Mouse (Mus musculus) adrenal gland, postnatal 36 days (tissue): ENCODE results near the gene Rnf157. TPM values are rescaled to one million over a fixed set of nuclear protein-coding genes. Genes with fewer than 3 reads are reported as not detected.

Source experiments
- DNase-seq, 2 experiments: peaks; one replicate each; pipeline ENCODE4 v3.0.0; 2021; ENCODE audit warnings: mixed read lengths in 1 of 2
- long read RNA-seq, 2 experiments: library from polyadenylated mRNA; stranded (forward); transcript quantifications; one replicate each; pipeline ENCODE4 v2.0.0; 2021; ENCODE audit warnings: borderline sequencing depth in 2 of 2
- total RNA-seq, 2 experiments: library from RNA; stranded (reverse); gene quantifications; 2 replicates each; pipeline ENCODE4 v1.2.3; 2021

Rnf157 gene
- total RNA-seq = 1 to 10 TPM; 8.1 TPM
- long read RNA-seq, experiment 1, partial matches to known transcripts = 2 of 4 reads
- long read RNA-seq, experiment 1, other reads (novel, unspliced or antisense) = 2 of 4 reads
- long read RNA-seq, experiment 2, full-length matches to known transcripts = 1 of 4 reads
- long read RNA-seq, experiment 2, partial matches to known transcripts = 2 of 4 reads
- long read RNA-seq, experiment 2, other reads (novel, unspliced or antisense) = 1 of 4 reads

GRCm38 (mm10) chr11:116412904-116413630 lies at the start of gene Rnf157:
Gene Rnf157 (minus strand): TSS chr11:116413032.
- peak; percentile 88 to 92 for DNase-seq

- no peak for DNase-seq
These were observed 47.0 kb upstream of the Rnf157 start for GRCm38 (mm10) chr11:116459786-116460185.

- no peak for DNase-seq
These were observed 43.4 kb upstream of the Rnf157 start for GRCm38 (mm10) chr11:116456234-116456633.

- DNase-seq = no peak
These were observed 41.1 kb upstream of the Rnf157 start for GRCm38 (mm10) chr11:116453889-116454288.

GRCm38 (mm10) chr11:116449341-116449740 lies 36.5 kb upstream of the Rnf157 start:
- no peak for DNase-seq

GRCm38 (mm10) chr11:116447822-116448221 lies 35.0 kb upstream of the Rnf157 start:
- no peak for DNase-seq

GRCm38 (mm10) chr11:116446308-116446887 lies 33.6 kb upstream of the Rnf157 start:
- DNase-seq = no peak

GRCm38 (mm10) chr11:116445596-116446307 lies 32.9 kb upstream of the Rnf157 start:
- peak; percentile 94 to 95 for DNase-seq

- no peak for DNase-seq
These were observed 31.1 kb upstream of the Rnf157 start for GRCm38 (mm10) chr11:116443935-116444334.

GRCm38 (mm10) chr11:116443311-116443710 lies 30.5 kb upstream of the Rnf157 start:
- DNase-seq = peak in 1 of 2 experiments; percentile 51

- no peak for DNase-seq
These were observed 30.0 kb upstream of the Rnf157 start for GRCm38 (mm10) chr11:116442867-116443177.

- peak; percentile 58 to 64 for DNase-seq
These were observed 29.5 kb upstream of the Rnf157 start for GRCm38 (mm10) chr11:116442129-116442866.

GRCm38 (mm10) chr11:116440408-116441068 lies 27.7 kb upstream of the Rnf157 start:
- no peak for DNase-seq

- DNase-seq = no peak
These were observed 26.7 kb upstream of the Rnf157 start for GRCm38 (mm10) chr11:116439269-116440240.

GRCm38 (mm10) chr11:116437541-116437940 lies 24.7 kb upstream of the Rnf157 start:
- DNase-seq = no peak

- peak; percentile 47 to 68 for DNase-seq
These were observed 24.0 kb upstream of the Rnf157 start for GRCm38 (mm10) chr11:116436725-116437331.

- no peak for DNase-seq
These were observed 23.3 kb upstream of the Rnf157 start for GRCm38 (mm10) chr11:116435992-116436724.

GRCm38 (mm10) chr11:116434967-116435752 lies 22.3 kb upstream of the Rnf157 start:
- DNase-seq = no peak
